Mouse (Mus musculus) limb, embryonic 10.5 days (tissue): ENCODE results near the gene Tspan31. TPM values are rescaled to one million over a fixed set of nuclear protein-coding genes. Genes with fewer than 3 reads are reported as not detected.

Experiments
- DNase-seq: peaks from one replicate; pipeline ENCODE4 v3.0.0-alpha.2; 2017; ENCODE audit warnings: low spot score
- H3K27ac ChIP-seq: fragments of 300-500 bp; sonication (generic); 2 replicates; pipeline ENCODE4 v1.5.1; 2016; ENCODE audit warnings: mild to moderate bottlenecking
- H3K27me3 ChIP-seq: fragments of 300-500 bp; sonication (generic); 2 replicates; pipeline ENCODE4 v1.6.1; 2016; ENCODE audit warnings: low read depth, mild to moderate bottlenecking; ENCODE audit not compliant: poor library complexity, severe bottlenecking
- H3K36me3 ChIP-seq: fragments of 300-500 bp; sonication (generic); 2 replicates; pipeline ENCODE4 v1.6.1; 2016; ENCODE audit warnings: mild to moderate bottlenecking, moderate library complexity
- H3K4me1 ChIP-seq: fragments of 300-500 bp; sonication (generic); 2 replicates; pipeline ENCODE4 v1.6.1; 2016
- H3K4me3 ChIP-seq: fragments of 300-500 bp; sonication (generic); 2 replicates; pipeline ENCODE4 v1.5.1; 2016; ENCODE audit warnings: mild to moderate bottlenecking, moderate library complexity
- H3K9me3 ChIP-seq: fragments of 300-500 bp; sonication (generic); replicated peaks from 2 replicates; pipeline ENCODE4 v1.6.1; 2016; ENCODE audit warnings: mild to moderate bottlenecking
- WGBS: fragments of 180-500 bp; shearing (Covaris S2); methylation state at CpG from one replicate; pipeline ENCODE4 v1.1.7; 2016; 5-methylcytosine and 5-hydroxymethylcytosine counted together
- polyA plus RNA-seq: library from polyadenylated mRNA; unstranded; fragments of >200 nt; fragmentation: Nextera tagmentation; extraction: Ambion mirVana; gene quantifications from 2 replicates; pipeline ENCODE4 v1.2.1, GENCODE M21; 2016

The Tspan31 gene
- polyA plus RNA-seq, 1 experiment from 2014 or later = 181 TPM

GRCm38 (mm10) chr10:127058708-127059107 lies 11.4 kb downstream of the Tspan31 start:
- 16% methylated on average over 8 of the region's 8 CpGs for WGBS
- Histone ChIP-seq H3K9me3 (no peaks in the 10 kb centered on the region), H3K27ac (no peak overlapping the region), H3K27me3 (peaks cover 68% of the 10 kb centered on the region), H3K4me3 (peak overlapping the region; percentile 80), H3K4me1 (peaks cover 35% of the 10 kb centered on the region), H3K36me3 (peaks cover 18% of the 10 kb centered on the region)
- no peak for DNase-seq

GRCm38 (mm10) chr10:127058161-127058560 lies 11.9 kb downstream of the Tspan31 start:
- Histone ChIP-seq H3K4me1 (peaks cover 35% of the 10 kb centered on the region), H3K36me3 (peaks cover 18% of the 10 kb centered on the region), H3K27me3 (peaks cover 72% of the 10 kb centered on the region), H3K4me3 (peak overlapping the region; percentile 80), H3K27ac (no peak overlapping the region), H3K9me3 (no peaks in the 10 kb centered on the region)
- peak; percentile 86 for DNase-seq
- under 1% methylated on average over 9 of the region's 9 CpGs for WGBS

- peaks cover 77% of the 10 kb centered on the region for H3K27me3 ChIP-seq
- no peaks in the 10 kb centered on the region for H3K9me3 ChIP-seq
- 85% methylated on average over 20 of the region's 20 CpGs for WGBS
- H3K4me3 ChIP-seq = no peak overlapping the region
- no peak for DNase-seq
- H3K4me1 ChIP-seq = peaks cover 29% of the 10 kb centered on the region
- H3K27ac ChIP-seq = no peak overlapping the region
- H3K36me3 ChIP-seq = peaks cover 18% of the 10 kb centered on the region
These were observed 13.6 kb downstream of the Tspan31 start for GRCm38 (mm10) chr10:127056490-127056889.

GRCm38 (mm10) chr10:127055406-127055805 lies 14.7 kb downstream of the Tspan31 start:
- Histone ChIP-seq H3K4me3 (no peak overlapping the region), H3K27me3 (peaks cover 77% of the 10 kb centered on the region), H3K4me1 (peaks cover 37% of the 10 kb centered on the region), H3K27ac (no peak overlapping the region), H3K36me3 (peaks cover 18% of the 10 kb centered on the region), H3K9me3 (no peaks in the 10 kb centered on the region)
- 88% methylated on average over 8 of the region's 8 CpGs for WGBS
- no peak for DNase-seq

GRCm38 (mm10) chr10:127054646-127055045 lies 15.4 kb downstream of the Tspan31 start:
- DNase-seq = peak; percentile 69
- Histone ChIP-seq H3K4me1 (peaks cover 37% of the 10 kb centered on the region), H3K27ac (no peak overlapping the region), H3K27me3 (peaks cover 77% of the 10 kb centered on the region), H3K36me3 (peaks cover 18% of the 10 kb centered on the region), H3K4me3 (no peak overlapping the region), H3K9me3 (no peaks in the 10 kb centered on the region)
- WGBS = 56% methylated on average over 4 of the region's 4 CpGs

- Histone ChIP-seq H3K4me1 (peaks cover 28% of the 10 kb centered on the region), H3K27ac (no peak overlapping the region), H3K27me3 (peaks cover 72% of the 10 kb centered on the region), H3K9me3 (no peaks in the 10 kb centered on the region), H3K4me3 (peak overlapping the region; percentile 14; the same call in 1 of the 2 replicates), H3K36me3 (peaks cover 20% of the 10 kb centered on the region)
- DNase-seq = no peak
- 27% methylated on average over 10 of the region's 10 CpGs for WGBS
These were observed 20.0 kb downstream of the Tspan31 start for GRCm38 (mm10) chr10:127050119-127050474.

GRCm38 (mm10) chr10:127049395-127050118 lies 20.5 kb downstream of the Tspan31 start:
- 4% methylated on average over 29 of the region's 29 CpGs for WGBS
- no peak overlapping the region for H3K27ac ChIP-seq
- peaks cover 25% of the 10 kb centered on the region for H3K36me3 ChIP-seq
- peaks cover 28% of the 10 kb centered on the region for H3K4me1 ChIP-seq
- H3K9me3 ChIP-seq = no peaks in the 10 kb centered on the region
- H3K4me3 ChIP-seq = peak overlapping the region; percentile 14
- DNase-seq = peak; percentile 48
- peaks cover 72% of the 10 kb centered on the region for H3K27me3 ChIP-seq

- DNase-seq = no peak
- peak overlapping the region; percentile 14; the same call in 1 of the 2 replicates for H3K4me3 ChIP-seq
- peaks cover 68% of the 10 kb centered on the region for H3K27me3 ChIP-seq
- no peak overlapping the region for H3K27ac ChIP-seq
- peaks cover 28% of the 10 kb centered on the region for H3K4me1 ChIP-seq
- no peaks in the 10 kb centered on the region for H3K9me3 ChIP-seq
- 4% methylated on average over 35 of the region's 35 CpGs for WGBS
- H3K36me3 ChIP-seq = peaks cover 31% of the 10 kb centered on the region
These were observed 21.3 kb downstream of the Tspan31 start for GRCm38 (mm10) chr10:127048608-127049394.

- 31% methylated on average over 5 of the region's 5 CpGs for WGBS
- Histone ChIP-seq H3K9me3 (no peaks in the 10 kb centered on the region), H3K27ac (no peak within 1 kb of the TSS), H3K36me3 (peaks cover 39% of the 10 kb centered on the region), H3K4me1 (peaks cover 33% of the 10 kb centered on the region), H3K27me3 (peaks cover 64% of the 10 kb centered on the region), H3K4me3 (peak within 1 kb of the TSS; percentile 14; the same call in 1 of the 2 replicates)
- DNase-seq = no peak
These were observed 22.1 kb downstream of the Tspan31 start, which contains the start of gene Cyp27b1 for GRCm38 (mm10) chr10:127047954-127048353. Gene Cyp27b1 (plus strand): TSS chr10:127048250.

GRCm38 (mm10) chr10:127043187-127043586 lies 26.9 kb downstream of the Tspan31 start:
- 90% methylated on average over 6 of the region's 6 CpGs for WGBS
- no peak overlapping the region for H3K27ac ChIP-seq
- H3K4me3 ChIP-seq = peak overlapping the region; percentile 83; the same call in 1 of the 2 replicates
- DNase-seq = no peak
- no peaks in the 10 kb centered on the region for H3K9me3 ChIP-seq
- peaks cover 40% of the 10 kb centered on the region for H3K36me3 ChIP-seq
- H3K27me3 ChIP-seq = peaks cover 36% of the 10 kb centered on the region
- peaks cover 26% of the 10 kb centered on the region for H3K4me1 ChIP-seq

GRCm38 (mm10) chr10:127042468-127043115 lies 27.5 kb downstream of the Tspan31 start:
- no peaks in the 10 kb centered on the region for H3K9me3 ChIP-seq
- H3K27ac ChIP-seq = peak overlapping the region; percentile 91
- no peak for DNase-seq
- H3K4me3 ChIP-seq = peak overlapping the region; percentile 83
- WGBS = 24% methylated on average over 5 of the region's 5 CpGs
- H3K36me3 ChIP-seq = peaks cover 40% of the 10 kb centered on the region
- peaks cover 26% of the 10 kb centered on the region for H3K4me1 ChIP-seq
- H3K27me3 ChIP-seq = peaks cover 30% of the 10 kb centered on the region

GRCm38 (mm10) chr10:127041774-127042338 lies 28.2 kb downstream of the Tspan31 start:
- Histone ChIP-seq H3K9me3 (no peaks in the 10 kb centered on the region), H3K4me3 (peak overlapping the region; percentile 83), H3K36me3 (peaks cover 37% of the 10 kb centered on the region), H3K27me3 (peaks cover 22% of the 10 kb centered on the region), H3K4me1 (peaks cover 26% of the 10 kb centered on the region), H3K27ac (peak overlapping the region; percentile 91)
- DNase-seq = peak; percentile 96
- under 1% methylated on average over 44 of the region's 44 CpGs for WGBS
